Mouse (Mus musculus) fat pad, adult 2 months (tissue): ENCODE results near the gene Icam2.

Experiments
- DNase-seq: peaks from one replicate; pipeline ENCODE4 v3.0.0-alpha.2; 2011; ENCODE audit warnings: low read depth, low spot score; ENCODE audit errors: extremely low read depth

Icam2 gene

DNA sequence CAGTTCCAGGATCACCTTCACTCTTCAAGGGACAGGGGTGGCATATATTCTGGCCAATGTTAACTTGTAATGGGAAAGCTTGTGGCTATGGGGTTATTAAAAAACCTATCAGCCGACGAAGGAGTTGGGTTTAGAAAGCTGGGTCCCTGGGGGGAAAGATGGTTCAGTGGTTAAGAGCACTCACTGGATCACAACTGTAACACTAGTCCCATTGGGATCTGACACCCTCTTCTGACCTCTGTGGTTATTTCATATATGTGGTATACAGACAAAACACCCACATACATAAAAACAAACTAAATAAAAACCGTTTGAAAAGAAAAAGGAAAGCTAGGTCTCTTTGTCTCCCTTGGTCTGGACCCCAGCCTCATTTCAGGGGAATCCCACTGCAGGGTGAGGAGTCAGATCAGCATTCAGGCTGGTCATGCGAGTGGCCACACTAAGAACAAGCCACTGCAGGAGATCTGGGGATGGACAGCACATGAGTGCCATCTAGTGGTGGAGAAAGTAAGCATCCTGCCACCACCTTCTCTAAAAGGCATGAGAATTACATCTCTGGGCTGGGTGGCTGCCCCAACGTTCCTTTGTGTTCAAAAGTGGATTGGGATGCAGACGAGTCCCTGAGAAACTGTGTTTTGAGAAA is 3.8 kb upstream of the Icam2 start:
- DNase-seq: no peak

DNA sequence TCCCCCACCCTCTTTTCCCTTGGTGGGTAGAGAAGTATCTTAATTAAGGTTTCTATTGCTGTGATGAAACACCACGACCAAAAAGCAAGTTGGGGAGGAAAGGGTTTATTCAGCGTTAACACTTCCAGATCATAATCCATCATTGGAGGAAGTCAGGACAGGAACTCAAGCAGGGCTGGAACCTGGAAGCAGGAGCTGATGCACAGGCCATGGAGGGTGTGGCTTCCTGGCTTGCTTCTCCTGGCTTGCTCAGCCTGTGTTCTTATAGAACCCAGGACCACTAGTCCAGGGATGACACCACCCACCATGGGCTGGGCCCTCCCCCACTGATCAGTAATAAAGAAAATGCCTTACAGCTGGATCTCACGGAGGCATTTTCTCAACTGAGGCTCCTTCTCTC is 2.9 kb upstream of the Icam2 start:
- DNase-seq: no peak

DNA sequence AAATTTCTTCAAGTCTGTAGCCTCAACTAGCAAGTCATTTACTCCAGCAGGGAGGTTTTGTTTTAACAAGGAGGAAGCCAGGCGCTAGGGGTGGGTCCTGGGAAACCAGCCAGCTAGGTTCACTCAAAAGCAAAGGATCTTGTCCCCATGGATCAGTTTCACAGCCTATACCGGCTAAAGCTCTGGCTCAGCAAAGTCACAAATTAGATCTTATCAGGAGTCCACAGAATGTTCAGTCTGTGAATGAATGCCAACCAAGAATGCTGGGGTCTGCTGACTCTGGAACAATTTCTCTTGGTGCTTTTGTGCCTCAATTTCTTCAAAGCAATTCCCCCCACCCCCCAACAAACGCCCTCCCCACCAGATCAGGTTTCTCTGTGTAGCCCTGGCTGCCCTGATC is 1.7 kb upstream of the Icam2 start:
- DNase-seq: no peak

DNA sequence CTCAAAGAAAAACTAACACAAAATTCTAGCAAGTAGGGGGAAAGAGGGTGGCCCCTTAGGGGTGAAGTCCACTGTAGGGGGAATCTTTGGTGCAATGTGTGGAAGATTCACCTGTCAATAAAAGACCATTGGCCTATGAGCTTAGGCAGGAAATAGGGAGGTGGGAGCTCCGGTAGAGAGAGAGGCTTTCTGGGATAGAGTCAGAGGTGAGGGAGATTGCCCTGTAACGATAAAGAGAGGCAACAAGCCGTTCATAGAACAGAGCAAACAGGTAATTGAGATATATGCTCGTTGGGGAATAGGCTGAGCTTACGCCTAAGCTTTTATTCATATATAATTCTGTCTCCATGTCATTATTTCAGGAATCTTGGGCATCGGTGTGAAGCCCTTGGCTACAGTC is 855 bp downstream of the Icam2 start:
- DNase-seq: no peak

DNA sequence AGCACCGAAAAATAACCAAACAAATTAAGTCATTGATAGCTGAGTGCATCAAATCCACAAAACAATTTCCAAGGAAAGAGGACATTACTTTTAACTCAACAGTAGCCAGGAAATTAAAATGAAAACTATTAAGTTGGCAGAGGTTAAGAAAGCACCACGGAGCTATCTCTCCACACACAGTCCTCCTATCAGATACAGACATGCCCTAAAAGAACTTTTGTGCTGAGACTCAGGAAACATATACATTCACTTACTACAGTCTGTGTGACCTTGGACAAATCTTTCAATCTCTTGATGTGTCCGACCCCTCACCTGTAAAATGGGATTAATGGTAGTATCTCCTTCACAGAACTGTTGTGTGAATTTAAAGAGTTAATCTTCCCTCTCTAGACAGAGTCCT is 1.5 kb downstream of the Icam2 start:
- DNase-seq: no peak

DNA sequence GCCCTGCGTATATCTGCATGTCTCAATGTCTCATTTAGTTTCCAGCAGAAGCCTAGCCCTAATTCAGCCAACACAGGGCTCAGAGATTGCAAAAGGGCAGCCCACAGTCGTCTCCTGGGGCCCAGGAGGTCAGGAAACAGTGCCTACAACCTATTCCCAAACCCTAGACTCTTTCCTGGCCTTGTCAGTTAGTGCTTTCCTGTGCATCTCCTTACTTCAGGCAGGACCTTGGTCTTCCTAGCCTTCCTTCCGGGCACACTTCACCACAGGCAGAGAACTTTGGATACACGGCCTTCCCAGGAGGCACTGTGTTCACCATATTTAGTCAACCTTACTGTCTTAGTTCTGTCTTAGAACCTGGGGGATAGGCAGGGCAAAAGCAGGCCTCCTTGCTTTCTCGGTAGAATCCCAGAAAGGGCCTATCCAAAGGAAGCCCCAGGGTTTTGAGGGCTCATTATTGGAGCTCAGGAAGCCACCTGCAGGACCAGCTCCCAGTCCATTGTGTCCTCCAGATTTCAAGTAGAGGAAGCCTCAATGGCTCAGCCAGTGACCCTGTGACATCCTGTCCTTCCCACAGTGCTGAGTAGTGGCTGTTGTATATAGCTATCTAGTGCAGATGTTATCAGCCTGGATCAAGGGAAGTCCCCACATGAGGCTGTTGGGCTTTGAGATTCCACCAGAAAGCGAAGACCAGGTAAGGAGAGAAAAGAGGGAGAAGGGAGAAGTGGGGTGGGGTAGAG is 4.7 kb downstream of the Icam2 start:
- DNase-seq: no peak

DNA sequence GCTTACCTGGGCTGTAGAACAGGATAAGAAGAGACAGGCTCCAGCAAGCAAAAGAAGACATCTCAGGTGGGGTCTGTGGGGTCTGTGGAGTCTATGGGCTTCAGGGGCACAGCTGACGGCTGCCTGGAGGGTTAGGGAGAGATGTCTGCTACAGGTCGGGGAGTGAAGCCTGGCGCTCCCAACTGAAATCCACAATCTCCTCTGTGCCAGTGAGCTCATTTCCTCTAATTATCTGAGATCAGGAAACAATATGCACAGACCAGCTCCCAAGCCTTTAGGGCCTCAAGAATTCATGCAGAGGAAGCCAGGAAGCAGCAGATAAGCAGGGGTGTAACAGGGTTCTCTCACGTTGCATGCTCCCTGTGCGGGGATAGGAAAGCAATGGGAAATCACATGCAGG is 5.5 kb downstream of the Icam2 start:
- DNase-seq: no peak

DNA sequence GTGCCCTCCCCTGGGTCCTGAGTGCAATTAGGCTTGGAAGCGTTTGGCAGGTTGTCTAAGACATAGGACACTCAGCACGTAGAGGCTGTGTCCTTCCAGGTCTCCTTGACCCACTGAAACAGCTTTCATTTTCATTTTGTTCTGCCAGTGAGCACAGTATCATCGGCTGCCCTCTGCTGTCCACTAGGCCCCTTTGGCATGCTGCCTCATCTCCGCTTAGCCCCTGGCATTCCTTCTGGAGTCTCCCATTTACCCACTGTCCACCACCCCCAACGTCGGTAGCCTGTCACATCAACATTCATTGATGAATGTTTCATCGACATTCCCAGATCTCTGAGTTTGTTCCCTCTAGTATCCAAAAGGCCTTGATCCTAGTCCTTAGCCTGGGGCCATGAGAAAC is 6.0 kb downstream of the Icam2 start:
- no peak for DNase-seq

DNA sequence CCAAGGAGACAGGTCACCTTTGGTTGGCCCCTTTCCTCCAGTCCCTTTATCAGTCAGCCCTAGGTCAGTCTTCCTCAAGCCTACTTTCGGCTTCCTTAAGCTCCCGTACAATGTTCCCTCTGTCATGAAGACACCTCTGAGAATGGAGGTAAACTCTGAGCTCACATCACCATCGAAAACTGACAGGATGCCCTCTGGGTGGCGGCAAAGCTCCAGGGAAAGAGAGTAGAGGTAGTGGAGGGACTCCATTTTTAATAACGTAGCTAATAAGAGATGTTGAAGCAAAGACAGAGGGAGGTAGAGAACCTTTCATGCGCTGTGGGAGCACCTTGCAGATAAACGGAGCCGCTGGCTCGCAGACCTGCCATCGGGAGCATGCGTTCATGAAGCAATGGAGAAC is 6.9 kb downstream of the Icam2 start:
- DNase-seq: no peak

DNA sequence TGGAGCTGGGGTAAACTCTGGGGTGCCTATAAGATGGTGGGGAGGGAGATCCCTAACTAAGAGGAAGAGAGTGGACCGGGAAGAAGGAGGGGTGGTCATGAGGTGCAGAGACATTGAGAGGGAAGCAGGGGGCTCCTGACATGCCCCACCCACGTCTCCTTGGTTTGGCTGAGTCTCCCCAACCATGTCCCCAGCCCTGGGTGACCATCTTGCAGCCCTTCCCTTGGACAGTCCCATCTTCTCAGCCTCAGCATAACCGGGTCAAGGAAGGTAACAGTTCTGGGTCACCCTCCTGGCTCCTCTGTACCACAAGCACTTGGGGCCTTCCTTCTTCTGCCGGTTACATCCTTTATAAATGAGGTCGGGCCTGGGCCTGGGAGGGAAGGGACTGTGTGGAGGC is 12.9 kb downstream of the Icam2 start:
- DNase-seq: no peak

DNA sequence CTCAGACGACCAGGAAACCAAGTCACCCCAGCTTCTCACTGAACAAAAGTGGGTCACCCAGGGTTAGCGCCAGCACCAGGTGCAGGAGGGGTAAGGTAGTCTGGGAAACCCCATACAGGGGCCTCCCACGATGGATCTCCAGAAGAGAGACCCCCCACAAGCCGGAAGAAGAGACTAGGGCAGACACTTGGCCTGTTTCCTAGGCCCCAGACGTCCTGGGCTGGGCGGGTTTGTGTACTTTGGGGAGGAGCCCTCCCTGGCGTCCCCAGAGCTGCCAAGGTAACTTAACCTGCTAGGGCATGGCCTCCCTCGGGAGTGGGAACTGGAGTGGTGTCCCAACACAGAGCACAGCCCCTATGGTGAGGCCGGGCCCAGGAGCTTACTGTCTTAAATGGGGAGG is 13.3 kb downstream of the Icam2 start:
- DNase-seq: no peak

DNA sequence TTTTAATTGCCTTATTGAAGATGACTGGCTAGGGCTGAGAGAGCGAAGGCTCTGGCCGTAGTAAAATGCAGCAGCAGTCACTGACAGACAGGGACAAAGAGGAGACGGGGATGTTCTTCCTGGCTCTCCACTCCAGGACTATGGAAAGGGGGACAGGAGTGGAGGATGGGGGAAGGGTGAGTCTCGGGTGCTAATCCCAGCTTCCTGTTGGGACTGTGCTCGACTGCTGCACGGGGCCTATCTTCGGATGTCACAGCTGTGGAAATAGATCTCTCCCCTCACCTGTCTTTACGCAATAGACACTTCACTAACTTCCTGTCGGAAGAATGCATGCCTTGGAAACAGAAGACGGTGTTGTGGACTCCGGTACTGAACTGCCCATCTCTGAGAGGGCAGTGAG is 13.9 kb downstream of the Icam2 start:
- DNase-seq: no peak

DNA sequence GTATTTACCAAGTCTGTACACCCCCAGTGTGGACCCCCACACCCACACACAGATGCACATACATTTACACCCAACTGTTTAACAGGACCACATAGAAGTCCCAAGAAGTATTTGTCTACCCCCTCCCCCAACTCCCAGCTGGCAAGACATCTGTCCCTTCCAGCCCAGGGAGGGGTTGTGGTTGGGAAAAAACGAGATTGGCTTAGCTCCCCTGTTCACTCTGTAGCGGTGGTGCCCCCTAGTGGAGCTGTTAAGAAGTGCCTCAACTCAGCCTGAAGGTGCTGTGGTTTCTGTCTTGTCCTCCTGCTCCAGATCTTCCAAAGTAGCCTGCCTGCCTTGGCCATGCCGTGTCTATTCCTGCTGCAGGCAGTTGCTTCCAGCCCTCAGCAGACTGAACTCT is 21.6 kb downstream of the Icam2 start:
- no peak for DNase-seq

DNA sequence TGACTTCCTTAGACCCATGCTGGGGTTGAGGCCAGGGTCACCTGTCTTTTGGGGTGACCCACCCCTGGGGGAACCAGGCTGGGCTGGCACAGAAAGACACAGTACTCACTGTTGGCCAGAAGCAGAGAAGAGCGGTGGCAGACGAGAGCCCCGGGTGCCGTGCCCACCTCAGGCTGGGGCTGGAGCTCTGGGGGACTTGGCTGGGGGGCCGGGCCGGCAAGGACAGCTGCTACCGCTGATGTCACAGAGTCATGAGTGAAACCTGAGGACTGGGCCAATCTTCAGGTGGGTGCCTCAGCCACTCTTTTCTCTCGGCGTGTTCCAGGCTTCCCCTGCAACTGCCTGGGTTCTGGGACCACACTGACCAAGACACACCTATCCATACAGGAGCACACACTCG is 22.5 kb downstream of the Icam2 start, which contains the start of gene Prr29:
Gene Prr29, plus strand, starts transcription at position 107 of the 400 bp plus-strand sequence.
- no peak for DNase-seq

DNA sequence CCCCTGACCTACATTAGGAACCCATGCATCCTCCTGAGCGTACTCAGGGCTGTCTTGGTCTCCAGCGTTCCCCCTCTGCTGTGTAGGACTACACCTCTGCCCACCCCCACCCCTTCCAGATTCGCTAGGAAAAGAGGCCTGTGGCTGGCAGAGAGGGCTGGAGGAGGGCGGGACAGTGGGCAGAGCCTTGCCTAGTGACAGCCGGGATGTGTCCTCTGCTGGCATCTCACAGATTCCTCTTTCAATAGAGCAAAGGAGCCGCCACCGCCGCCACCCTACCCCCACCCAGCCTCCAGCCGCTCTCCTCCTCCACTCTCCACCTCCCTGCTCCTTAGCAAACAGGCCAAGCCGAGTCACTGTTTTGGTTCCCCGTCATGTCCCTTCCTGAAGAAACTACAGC is 23.2 kb downstream of the Icam2 start:
- DNase-seq: no peak

DNA sequence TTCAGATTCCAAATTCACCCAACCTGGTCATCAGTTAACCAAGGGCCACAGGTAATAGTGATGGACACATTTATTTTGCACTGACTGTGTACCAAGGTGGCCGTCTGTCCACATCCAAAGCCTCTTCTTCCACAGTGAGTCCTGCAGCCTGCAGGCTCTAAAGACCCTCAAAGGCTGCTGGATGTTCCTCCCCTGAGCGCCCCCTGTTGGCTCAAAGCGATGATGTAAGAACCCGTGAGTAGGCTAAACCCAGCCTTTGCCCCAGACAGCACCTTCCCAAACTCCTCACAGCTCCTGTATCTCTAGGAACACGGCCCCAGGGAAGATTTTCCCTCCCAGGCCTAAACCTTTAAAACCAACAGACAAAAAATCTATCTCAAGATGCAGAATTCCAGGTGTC is 28.5 kb downstream of the Icam2 start:
- DNase-seq: no peak

DNA sequence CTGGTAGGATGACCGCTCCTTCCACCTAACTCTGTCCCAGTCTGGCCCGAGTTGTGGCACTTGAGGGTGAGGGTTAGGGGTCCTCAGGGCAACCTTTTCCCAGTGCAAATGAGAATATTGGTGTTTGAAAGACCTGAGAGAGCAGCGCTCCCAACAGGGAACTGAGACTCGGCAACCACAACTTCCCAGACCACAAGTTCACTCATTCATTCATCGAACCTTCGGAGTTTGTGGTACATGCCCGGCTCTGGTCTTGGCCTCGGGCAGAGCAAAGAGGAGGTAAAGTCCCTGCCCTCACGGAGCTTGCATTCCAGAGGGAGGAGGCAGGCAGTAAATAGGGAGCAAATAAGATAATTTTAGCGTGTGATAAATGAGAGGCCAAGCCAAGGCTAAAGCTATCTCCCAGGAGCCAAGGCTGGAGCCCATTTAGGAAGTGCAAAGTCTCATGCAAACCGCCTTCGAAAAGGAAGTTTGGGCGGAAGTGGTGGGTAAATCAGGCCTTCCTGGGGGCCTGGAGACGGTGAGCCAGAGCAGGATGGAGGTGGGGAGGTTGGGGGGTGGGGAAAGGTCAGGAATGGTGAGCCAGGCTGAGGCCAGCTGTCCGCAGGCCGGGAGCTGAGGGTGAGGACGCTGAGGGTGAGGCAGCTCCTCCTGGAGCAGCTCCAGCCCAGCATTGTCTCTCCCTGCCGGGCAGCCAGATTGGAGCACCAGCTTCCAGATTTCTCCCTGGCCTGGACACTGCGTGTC is 32.3 kb downstream of the Icam2 start:
- no peak for DNase-seq

DNA sequence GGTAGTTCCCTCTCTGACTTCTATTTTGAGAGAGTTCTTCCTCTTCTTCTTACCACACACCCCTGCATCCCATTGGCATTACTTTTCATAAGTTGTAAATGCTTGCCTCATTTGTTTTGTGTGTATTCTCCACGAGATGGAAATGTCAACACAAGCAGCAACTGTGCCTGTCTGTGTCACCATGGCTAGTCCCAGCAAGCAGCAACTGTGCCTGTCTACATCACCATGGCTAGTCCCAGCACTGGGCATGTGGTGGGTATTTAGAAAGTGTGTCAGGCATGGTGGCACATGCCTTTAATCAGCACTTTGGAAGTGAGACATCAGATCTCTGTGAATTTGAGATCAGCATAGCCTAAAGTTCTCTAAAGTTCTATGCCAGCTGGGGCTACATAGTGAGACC is 33.7 kb downstream of the Icam2 start:
- no peak for DNase-seq

DNA sequence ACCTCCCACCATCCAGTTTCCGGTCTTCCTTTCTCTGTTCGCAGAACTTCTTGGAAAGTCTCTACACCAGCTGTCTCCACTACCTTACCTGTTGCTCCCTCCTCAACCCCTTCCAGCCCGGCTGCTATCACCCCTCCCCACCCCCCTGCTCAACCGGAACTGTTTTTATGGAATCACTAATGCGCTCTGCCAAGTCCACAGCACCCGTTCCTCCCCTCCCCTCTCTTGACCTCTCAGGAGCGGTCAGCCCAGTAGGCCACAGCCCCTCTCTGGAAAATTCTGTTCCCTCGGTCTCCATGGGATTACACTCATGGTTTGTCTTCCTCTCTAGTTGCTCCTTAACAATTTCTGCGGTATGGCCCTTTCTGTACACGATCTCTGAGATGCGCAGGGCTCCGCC is 34.7 kb downstream of the Icam2 start, which contains the start of gene Scn4a:
Gene Scn4a, minus strand, starts transcription at position 101 of the 400 bp plus-strand sequence.
- DNase-seq: no peak

DNA sequence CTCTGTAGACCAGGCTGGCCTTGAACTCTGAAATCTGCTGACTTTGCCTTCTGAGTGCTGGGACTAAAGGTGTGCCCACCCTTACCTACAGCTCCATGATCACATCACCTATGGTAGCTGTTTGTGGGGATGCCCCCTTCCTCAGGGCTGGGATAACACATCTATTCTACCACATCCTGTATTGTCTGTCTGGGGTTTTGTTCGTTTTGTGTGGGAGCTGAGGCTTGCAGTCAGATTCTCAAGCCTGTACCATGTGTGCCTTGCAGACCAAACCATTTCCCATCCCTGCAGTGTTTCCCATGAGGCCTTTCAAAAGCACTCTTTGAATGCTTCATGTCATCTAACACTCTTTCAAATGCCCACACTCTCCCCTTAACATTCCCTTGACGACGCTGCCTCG is 35.9 kb downstream of the Icam2 start:
- no peak for DNase-seq

DNA sequence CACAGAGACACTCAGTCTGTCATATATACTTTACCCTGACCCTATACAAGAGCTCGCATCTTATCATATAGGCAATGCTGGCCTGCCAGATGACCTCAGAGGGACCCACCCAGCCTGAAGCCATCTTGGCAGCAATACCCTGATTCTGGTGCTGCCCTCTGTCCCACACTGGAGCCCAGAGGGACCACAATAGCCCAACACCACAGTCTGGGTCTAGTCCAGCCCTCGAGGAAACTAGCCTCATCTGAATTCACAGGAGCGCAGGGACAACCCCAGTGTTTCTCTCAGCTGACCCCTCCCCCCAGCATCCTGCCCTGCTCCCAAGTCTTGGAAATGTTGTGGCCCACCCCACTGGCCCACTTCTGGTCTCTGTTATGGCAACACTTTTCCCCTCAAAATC is 36.6 kb downstream of the Icam2 start:
- DNase-seq: no peak

DNA sequence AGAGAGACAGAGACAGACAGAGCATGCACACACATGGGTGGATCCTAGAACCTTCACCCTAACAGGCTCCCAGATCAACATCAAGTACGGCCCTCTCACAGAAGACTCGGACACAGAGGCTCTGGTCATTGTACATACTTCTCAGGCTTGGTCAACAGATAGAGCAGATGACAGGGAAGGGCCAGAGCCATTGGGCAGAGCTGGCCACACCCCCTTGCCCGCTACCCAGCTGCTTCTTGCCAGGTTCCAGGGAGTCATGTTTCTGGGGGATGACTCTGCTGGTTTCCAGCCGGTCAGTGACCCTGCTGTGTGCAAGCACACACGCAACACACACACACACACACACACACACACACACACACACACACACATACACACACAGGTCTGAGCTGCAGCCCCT is 37.0 kb downstream of the Icam2 start:
- no peak for DNase-seq
